Mouse (Mus musculus) hindbrain, embryonic 15.5 days (tissue): ENCODE results near the gene Idh3a. TPM values are rescaled to one million over a fixed set of nuclear protein-coding genes. Genes with fewer than 3 reads are reported as not detected.
"Not testable (repeated sequence)": the region's sequence is repeated elsewhere in the genome, so short reads cannot be mapped to it uniquely, and the experiment has no call there.

Source experiments
- ATAC-seq: fragments of 200-750 bp; cut with Nextera tagmentation; 2 replicates; pipeline ENCODE4 v1.8.0; 2017; ENCODE audit warnings: low read depth, moderate number of reproducible peaks, moderate TSS enrichment; ENCODE audit not compliant: low FRiP score
- H3K27ac ChIP-seq: fragments of 300-500 bp; sonication (generic); replicated peaks from 2 replicates; pipeline ENCODE4 v1.5.1; 2015; ENCODE audit warnings: mild to moderate bottlenecking, inconsistent platforms
- H3K27me3 ChIP-seq: fragments of 300-500 bp; sonication (generic); 2 replicates; pipeline ENCODE4 v1.6.1; 2015; ENCODE audit warnings: control low read depth, inconsistent platforms
- H3K36me3 ChIP-seq: fragments of 300-500 bp; sonication (generic); 2 replicates; pipeline ENCODE4 v1.6.1; 2015; ENCODE audit warnings: control low read depth, inconsistent platforms
- H3K4me1 ChIP-seq: fragments of 300-500 bp; sonication (generic); replicated peaks from 2 replicates; pipeline ENCODE4 v1.6.1; 2015; ENCODE audit warnings: control low read depth, inconsistent platforms
- H3K4me2 ChIP-seq: fragments of 300-500 bp; sonication (generic); 2 replicates; pipeline ENCODE4 v1.6.1; 2015; ENCODE audit warnings: moderate library complexity, mild to moderate bottlenecking, inconsistent platforms
- H3K4me3 ChIP-seq: fragments of 300-500 bp; sonication (generic); 2 replicates; pipeline ENCODE4 v1.5.1; 2015; ENCODE audit warnings: mild to moderate bottlenecking, inconsistent platforms
- H3K9ac ChIP-seq: fragments of 300-500 bp; sonication (generic); 2 replicates; pipeline ENCODE4 v1.6.1; 2015; ENCODE audit warnings: inconsistent platforms
- H3K9me3 ChIP-seq: fragments of 300-500 bp; sonication (generic); 2 replicates; pipeline ENCODE4 v1.6.1; 2016; ENCODE audit warnings: control low read depth, inconsistent platforms
- WGBS: fragments of 180-500 bp; shearing (Covaris S2); methylation state at CpG from one replicate; pipeline ENCODE4 v1.1.7; 2015; 5-methylcytosine and 5-hydroxymethylcytosine counted together
- polyA plus RNA-seq: library from polyadenylated mRNA; unstranded; fragments of >200 nt; fragmentation: Nextera tagmentation; extraction: Ambion mirVana; gene quantifications from 2 replicates; pipeline ENCODE4 v1.2.1, GENCODE M21; 2015

Idh3a gene
- polyA plus RNA-seq, 1 experiment from 2014 or later, result 159 TPM

DNA sequence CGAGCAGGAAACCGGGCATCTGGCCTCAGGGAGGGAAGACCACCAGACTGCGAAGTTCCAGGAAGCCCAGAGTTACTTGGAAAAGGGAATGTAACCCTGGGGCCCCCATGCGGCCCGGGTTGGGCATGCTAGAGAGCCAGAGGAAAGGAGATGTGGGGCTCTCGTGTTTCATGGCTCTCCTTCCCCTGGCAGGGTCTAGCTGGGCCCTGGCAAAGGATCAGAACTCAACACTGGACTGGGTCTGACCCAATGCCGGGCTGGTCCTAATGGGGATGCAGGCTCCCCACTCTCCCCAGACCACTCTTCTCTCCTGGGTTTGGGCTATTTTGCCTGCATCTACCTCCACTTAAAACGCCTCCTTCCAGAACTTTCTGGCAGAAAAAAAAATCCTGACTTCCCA lies 27.4 kb upstream of the Idh3a start:
- Histone ChIP-seq H3K36me3 (no peaks in the 10 kb centered on the region), H3K9me3 (no peaks in the 10 kb centered on the region), H3K9ac (no peak overlapping the region), H3K4me2 (peak overlapping the region; percentile 64; the same call in 1 of the 2 replicates), H3K27me3 (no peaks in the 10 kb centered on the region), H3K4me3 (no peak overlapping the region), H3K27ac (no peak overlapping the region), H3K4me1 (peaks cover 15% of the 10 kb centered on the region)
- 80% methylated on average over 8 of the region's 8 CpGs for WGBS
- ATAC-seq, result no peak

GRCm38 (mm10) chr9:54559771-54560471 lies 26.2 kb upstream of the Idh3a start, which contains the start of gene Cib2:
Gene Cib2, minus strand, starts transcription at chr9:54560218.
- ATAC-seq, result peak; percentile 98
- 1% methylated on average over 47 of the region's 54 CpGs for WGBS
- Histone ChIP-seq H3K9me3 (no peaks in the 10 kb centered on the region), H3K27me3 (no peaks in the 10 kb centered on the region), H3K9ac (peak within 1 kb of the TSS; percentile 56), H3K4me1 (peaks cover 15% of the 10 kb centered on the region), H3K4me2 (peak within 1 kb of the TSS; percentile 64), H3K27ac (peak within 1 kb of the TSS; percentile 27; the same call in 1 of the 2 replicates), H3K4me3 (peak within 1 kb of the TSS; percentile 50), H3K36me3 (no peaks in the 10 kb centered on the region)

DNA sequence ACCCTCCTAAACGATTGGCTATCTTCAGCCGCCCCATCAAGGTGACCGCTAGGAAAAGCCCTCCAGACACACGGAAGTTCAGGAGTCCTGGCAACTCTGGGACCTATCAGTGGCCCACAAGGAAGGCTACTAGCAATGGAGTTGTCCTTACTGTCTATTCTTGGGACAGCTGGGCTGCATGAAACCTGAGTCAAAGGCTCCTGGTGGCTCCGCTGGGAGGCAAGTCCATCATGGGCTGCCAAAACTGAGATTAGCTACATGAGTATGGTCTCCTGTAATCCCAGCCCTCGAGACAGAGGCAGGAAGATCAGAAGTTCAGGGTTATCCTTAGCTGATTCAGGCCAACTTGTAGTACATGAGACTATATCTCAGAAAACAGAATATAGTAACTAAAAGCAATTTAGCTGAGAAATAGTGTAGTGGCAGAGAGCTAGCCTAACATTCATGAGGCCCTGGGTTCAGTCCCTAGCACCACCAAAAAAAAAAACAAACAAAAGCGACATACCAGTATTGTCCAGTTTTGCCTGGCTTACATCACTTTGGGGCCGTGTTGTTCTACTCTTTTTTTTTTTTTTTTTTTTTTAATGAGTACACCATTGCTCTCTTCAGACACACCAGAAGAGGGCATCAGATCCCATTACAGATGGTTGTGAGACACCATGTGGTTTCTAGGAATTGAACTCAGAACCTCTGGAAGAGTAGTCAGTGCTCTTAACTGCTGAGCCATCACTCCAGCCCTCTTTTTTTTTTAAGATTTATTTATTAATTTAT lies 25.1 kb upstream of the Idh3a start:
- H3K9ac ChIP-seq, result no peak overlapping the region
- peak overlapping the region; percentile 64; the same call in 1 of the 2 replicates for H3K4me2 ChIP-seq
- peaks cover 15% of the 10 kb centered on the region for H3K4me1 ChIP-seq
- 93% methylated on average over 8 of the region's 8 CpGs for WGBS
- no peaks in the 10 kb centered on the region for H3K9me3 ChIP-seq
- no peak overlapping the region; the same call in 1 of the 2 replicates for H3K27ac ChIP-seq
- no peaks in the 10 kb centered on the region for H3K27me3 ChIP-seq
- H3K36me3 ChIP-seq, result no peaks in the 10 kb centered on the region
- H3K4me3 ChIP-seq, result no peak overlapping the region
- no peak for ATAC-seq

GRCm38 (mm10) chr9:54566958-54567357 lies 19.2 kb upstream of the Idh3a start:
- H3K9ac ChIP-seq, result no peak overlapping the region
- H3K9me3 ChIP-seq, result no peaks in the 10 kb centered on the region
- no peak overlapping the region for H3K4me3 ChIP-seq
- no peaks in the 10 kb centered on the region for H3K4me1 ChIP-seq
- H3K36me3 ChIP-seq, result no peaks in the 10 kb centered on the region
- H3K27me3 ChIP-seq, result no peaks in the 10 kb centered on the region
- H3K4me2 ChIP-seq, result no peak overlapping the region
- ATAC-seq, result no peak
- WGBS, result 77% methylated on average over 4 of the region's 4 CpGs
- no peak overlapping the region for H3K27ac ChIP-seq

GRCm38 (mm10) chr9:54568732-54569131 lies 17.4 kb upstream of the Idh3a start:
- 42% methylated on average over 2 of the region's 2 CpGs for WGBS
- Histone ChIP-seq H3K27ac (no peak overlapping the region), H3K27me3 (no peaks in the 10 kb centered on the region), H3K4me3 (no peak overlapping the region), H3K4me2 (no peak overlapping the region), H3K4me1 (no peaks in the 10 kb centered on the region), H3K9me3 (no peaks in the 10 kb centered on the region), H3K9ac (no peak overlapping the region), H3K36me3 (no peaks in the 10 kb centered on the region)
- no peak for ATAC-seq

GRCm38 (mm10) chr9:54571130-54571839 lies 14.8 kb upstream of the Idh3a start:
- Histone ChIP-seq H3K9me3 (no peaks in the 10 kb centered on the region), H3K27ac (no peak overlapping the region), H3K4me3 (no peak overlapping the region), H3K4me2 (no peak overlapping the region), H3K4me1 (no peaks in the 10 kb centered on the region), H3K36me3 (no peaks in the 10 kb centered on the region), H3K27me3 (no peaks in the 10 kb centered on the region), H3K9ac (no peak overlapping the region)
- ATAC-seq, result no peak
- 82% methylated on average over 9 of the region's 9 CpGs for WGBS

DNA sequence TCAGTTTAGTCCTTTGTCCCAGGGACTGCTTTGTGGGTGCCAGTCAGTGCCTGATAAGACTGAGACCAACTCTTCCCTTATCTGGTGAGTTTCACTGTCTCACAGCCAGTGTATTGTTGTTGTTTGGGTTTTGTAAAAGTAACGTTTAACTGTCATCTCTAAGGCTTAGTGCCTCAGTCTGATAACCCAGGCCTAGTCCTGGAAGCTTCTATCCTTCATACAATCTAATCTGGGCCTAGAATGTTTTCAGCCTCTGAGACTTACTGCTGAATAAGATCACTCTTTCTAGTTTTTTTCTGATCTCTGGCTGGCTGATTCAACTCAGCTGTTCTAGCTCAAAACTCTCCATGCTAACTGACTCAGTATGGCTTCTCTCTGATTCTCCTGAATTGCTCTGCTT lies 2.4 kb upstream of the Idh3a start:
- H3K27ac ChIP-seq, result no peak overlapping the region
- ATAC-seq, result no peak
- no peak overlapping the region for H3K4me2 ChIP-seq
- WGBS, result 69% methylated on average over 1 of the region's 1 CpGs
- H3K4me3 ChIP-seq, result no peak overlapping the region
- H3K27me3 ChIP-seq, result no peaks in the 10 kb centered on the region
- peaks cover 19% of the 10 kb centered on the region for H3K4me1 ChIP-seq
- no peaks in the 10 kb centered on the region for H3K9me3 ChIP-seq
- no peak overlapping the region for H3K9ac ChIP-seq
- no peaks in the 10 kb centered on the region for H3K36me3 ChIP-seq

GRCm38 (mm10) chr9:54584127-54584526 lies 2.0 kb upstream of the Idh3a start:
- not testable (repeated sequence) for H3K27me3 ChIP-seq, ATAC-seq, H3K9me3 ChIP-seq, H3K36me3 ChIP-seq, H3K4me3 ChIP-seq, H3K27ac ChIP-seq, H3K9ac ChIP-seq, H3K4me2 ChIP-seq
- H3K4me1 ChIP-seq, result peaks cover 19% of the 10 kb centered on the region
- 82% methylated on average over 2 of the region's 2 CpGs for WGBS

- WGBS, result 34% methylated on average over 5 of the region's 5 CpGs
- Histone ChIP-seq H3K27ac (peak overlapping the region; percentile 65), H3K4me2 (peak overlapping the region; percentile 81), H3K36me3 (peaks cover 3% of the 10 kb centered on the region; the same call in 1 of the 2 replicates), H3K4me3 (peak overlapping the region; percentile 99), H3K27me3 (no peaks in the 10 kb centered on the region), H3K9ac (peak overlapping the region; percentile 7; the same call in 1 of the 2 replicates), H3K9me3 (no peaks in the 10 kb centered on the region), H3K4me1 (peaks cover 19% of the 10 kb centered on the region)
- ATAC-seq, result peak; percentile 62
Observed at GRCm38 (mm10) chr9:54585839-54586198, 315 bp upstream of the Idh3a start.

DNA sequence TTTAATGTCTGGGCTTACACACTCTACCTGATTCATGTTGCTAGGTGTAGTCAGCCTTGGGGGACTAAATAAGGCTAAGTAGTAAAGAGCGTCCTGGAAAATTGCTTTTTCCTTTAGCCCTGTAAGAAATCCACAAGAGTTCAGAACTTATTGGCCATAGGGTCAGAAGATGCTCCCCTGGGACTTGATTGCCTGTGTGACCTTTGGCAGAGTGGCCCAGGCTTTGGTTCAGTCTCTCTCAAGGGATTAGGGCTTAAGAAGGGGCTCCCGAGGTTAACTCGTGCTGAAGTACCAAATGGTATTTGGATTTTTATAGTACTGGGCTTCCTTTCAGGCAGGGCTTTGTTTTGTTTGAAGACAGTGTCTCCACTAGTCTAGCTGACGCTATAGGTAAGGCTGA lies 1.7 kb downstream of the Idh3a start:
- ATAC-seq, result no peak
- Histone ChIP-seq H3K36me3 (peaks cover 20% of the 10 kb centered on the region), H3K9me3 (no peaks in the 10 kb centered on the region), H3K27me3 (no peaks in the 10 kb centered on the region), H3K4me2 (peak overlapping the region; percentile 81), H3K9ac (0 out of 2 replicates have a peak overlapping the region, but pooled peaks have one; percentile 82), H3K27ac (no peak overlapping the region), H3K4me3 (peak overlapping the region; percentile 99), H3K4me1 (peaks cover 19% of the 10 kb centered on the region)
- 82% methylated on average over 4 of the region's 4 CpGs for WGBS

DNA sequence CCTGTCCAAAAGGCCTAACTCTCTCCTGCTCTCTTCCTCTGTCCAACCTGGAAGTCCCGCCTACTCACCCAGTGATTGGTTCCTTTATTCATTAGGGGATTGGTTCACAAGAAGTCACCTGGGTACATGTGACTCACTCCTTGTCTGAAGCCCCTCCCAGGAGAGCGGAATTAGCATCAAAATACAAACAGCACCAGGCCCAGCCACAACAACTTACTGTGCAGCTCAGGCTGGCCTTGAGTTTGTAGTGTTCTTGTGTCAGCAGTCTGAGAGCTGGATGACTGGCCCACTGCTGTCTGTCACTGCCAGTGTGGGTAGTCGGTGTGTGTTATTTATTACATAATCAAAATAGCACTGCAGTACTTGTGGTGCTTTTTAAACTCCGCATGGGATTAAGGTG lies 7.5 kb downstream of the Idh3a start:
- H3K9me3 ChIP-seq, H3K4me1 ChIP-seq, H3K4me2 ChIP-seq, H3K9ac ChIP-seq, H3K27ac ChIP-seq, H3K27me3 ChIP-seq, H3K4me3 ChIP-seq, ATAC-seq: not testable (repeated sequence)
- 77% methylated on average over 4 of the region's 4 CpGs for WGBS
- peaks cover 63% of the 10 kb centered on the region for H3K36me3 ChIP-seq
